Mouse (Mus musculus) CH12F3 (cell line): ENCODE data around the gene Kat8.
"Not testable (repeated sequence)": the region's sequence is repeated elsewhere in the genome, so short reads cannot be mapped to it uniquely, and the experiment has no call there.

Experiments used
- in situ Hi-C: fragments of 300-500 bp; cut with MboI; formaldehyde crosslinking; loops from 2 replicates; pipeline ENCODE4 v1.14.3; 2020; ENCODE audit warnings: low sequenced_read_pairs

Gene Kat8

GRCm38 (mm10) chr7:127912190-127912871 lies at the start of gene Kat8:
TSS of gene Kat8 (plus strand) at chr7:127912516.
- in situ Hi-C loops: no loop called here

- in situ Hi-C loops: no loop called here
Measured at GRCm38 (mm10) chr7:127866434-127866833, 45.9 kb upstream of the Kat8 start.

DNA sequence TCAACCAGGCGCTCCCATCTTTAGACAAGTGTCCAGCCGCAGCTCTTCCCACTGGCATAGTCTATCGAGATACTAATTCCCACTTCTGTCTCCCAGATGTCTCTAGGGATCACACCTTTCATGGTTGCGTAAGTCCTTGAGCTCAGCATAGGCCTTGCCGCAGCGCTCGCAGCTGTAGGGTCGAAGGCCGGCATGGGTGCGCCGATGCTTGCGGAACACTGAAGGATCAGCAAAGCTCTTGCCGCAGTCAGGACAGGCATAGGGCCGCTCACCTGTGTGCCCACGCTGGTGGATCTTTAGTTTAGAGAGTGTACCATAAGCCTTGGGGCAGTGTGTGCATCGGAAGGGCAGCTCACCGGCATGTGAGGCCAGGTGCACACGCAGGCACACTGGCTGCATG lies 44.7 kb upstream of the Kat8 start:
- in situ Hi-C loops: no loop called here

DNA sequence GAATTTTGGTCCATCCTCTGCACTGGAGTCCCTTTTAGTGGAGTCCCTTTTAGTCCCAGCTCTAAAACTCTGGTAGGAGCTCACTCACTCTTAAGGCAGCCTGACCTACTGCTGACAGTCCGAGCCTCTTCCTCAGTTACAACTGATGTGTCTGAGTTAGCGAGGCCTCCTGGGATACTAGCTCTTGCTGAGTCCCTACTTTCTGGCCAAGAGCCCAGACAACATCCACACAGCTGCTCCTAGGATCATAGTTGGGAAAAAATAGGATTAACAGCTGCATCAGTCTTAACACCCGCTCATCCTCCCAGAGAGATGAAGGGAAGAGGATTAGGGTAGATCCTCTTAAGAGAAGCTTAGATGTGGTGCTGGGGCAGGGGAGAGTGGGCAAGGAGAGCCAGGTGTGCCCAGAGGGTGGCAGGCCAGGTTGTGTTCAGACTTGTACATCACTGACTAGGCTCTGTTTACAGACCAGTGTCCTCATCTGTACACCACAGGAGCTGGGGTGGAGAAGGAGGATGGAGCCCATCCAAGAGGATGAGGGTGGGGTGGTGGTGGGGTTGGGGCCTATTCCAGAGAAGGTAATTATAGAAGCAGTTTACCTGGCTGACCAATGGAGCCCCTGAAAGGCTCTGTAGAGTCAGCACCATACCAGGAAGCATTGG lies 43.0 kb upstream of the Kat8 start:
- in situ Hi-C loops: no loop called here

- in situ Hi-C loops: no loop called here
Measured at GRCm38 (mm10) chr7:127870136-127870821, 42.0 kb upstream of the Kat8 start.

- in situ Hi-C loops: no loop called here
Measured at GRCm38 (mm10) chr7:127874812-127875626, 37.3 kb upstream of the Kat8 start.

GRCm38 (mm10) chr7:127875627-127876001 lies 36.7 kb upstream of the Kat8 start:
- in situ Hi-C loops: no loop called here

GRCm38 (mm10) chr7:127876041-127876466 lies 36.3 kb upstream of the Kat8 start, which contains the start of gene Zfp646:
TSS of gene Zfp646 (plus strand) at chr7:127876221.
- in situ Hi-C loops: no loop called here

- in situ Hi-C loops: no loop called here
Measured at GRCm38 (mm10) chr7:127876467-127877348, 35.6 kb upstream of the Kat8 start, which contains the start of gene Zfp668. TSS of gene Zfp668 (minus strand) at chr7:127876828.

GRCm38 (mm10) chr7:127879301-127879700 lies 33.0 kb upstream of the Kat8 start:
- in situ Hi-C loops: no loop called here

DNA sequence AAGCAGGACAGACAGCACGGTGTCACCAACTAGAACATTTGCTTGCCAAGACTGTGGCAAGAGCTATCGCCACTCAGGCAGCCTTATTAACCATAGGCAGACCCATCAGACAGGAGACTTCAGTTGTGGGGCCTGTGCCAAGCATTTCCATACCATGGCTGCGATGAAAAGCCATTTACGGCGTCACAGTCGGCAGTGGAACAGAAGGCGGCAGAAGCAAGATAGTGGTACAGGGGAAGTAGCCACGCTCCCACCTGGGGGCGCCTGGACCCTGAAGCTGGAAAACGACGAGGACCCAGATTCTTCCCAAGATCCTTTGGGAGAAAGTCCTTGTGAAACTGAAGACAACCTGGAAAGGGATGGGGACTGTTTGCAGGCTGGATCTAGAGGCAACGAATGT lies 31.9 kb upstream of the Kat8 start:
- in situ Hi-C loops: no loop called here

- in situ Hi-C loops: no loop called here
Measured at GRCm38 (mm10) chr7:127885951-127886350, 26.4 kb upstream of the Kat8 start.

DNA sequence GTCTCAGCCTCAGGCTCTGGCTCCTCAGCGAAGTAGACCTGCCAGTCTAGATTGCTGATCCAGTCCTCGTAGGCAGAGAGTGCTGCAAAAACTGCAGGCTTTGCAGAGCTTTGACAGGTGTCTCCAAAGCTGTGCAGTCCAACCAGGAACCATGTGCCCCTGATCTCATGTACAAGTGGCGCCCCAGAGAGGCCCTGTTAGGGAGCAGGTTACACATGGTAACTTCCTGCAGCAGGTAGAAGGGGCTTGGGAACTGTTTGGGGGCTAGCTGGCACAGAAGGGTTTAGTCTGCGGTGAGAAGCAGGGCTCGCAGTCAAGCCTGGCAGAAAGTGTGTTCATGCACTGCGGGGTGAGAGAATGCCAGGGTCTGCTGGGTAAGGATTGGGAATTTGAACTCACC lies 25.8 kb upstream of the Kat8 start:
- in situ Hi-C loops: no loop called here

DNA sequence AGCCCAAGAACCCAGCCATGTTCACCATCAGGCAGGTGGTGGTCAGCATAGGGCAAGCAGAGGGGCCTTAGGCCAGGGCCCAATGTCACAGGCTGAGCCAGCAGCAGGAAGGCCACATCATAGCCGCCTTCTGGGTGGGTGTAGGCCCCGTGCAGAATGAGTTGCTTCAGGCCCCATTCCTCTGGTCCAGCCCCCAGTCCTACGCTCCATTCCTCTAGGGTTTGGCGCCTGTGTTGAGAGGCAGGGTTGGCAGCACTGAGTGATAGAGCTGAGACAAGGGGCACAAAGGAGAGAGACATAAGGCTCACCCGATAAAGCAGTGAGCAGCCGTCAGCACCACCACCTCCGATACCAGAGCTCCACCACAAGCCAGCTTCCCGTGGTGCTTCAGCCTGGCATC lies 25.1 kb upstream of the Kat8 start:
- in situ Hi-C loops: no loop called here

GRCm38 (mm10) chr7:127887781-127888180 lies 24.5 kb upstream of the Kat8 start:
- in situ Hi-C loops: no loop called here

DNA sequence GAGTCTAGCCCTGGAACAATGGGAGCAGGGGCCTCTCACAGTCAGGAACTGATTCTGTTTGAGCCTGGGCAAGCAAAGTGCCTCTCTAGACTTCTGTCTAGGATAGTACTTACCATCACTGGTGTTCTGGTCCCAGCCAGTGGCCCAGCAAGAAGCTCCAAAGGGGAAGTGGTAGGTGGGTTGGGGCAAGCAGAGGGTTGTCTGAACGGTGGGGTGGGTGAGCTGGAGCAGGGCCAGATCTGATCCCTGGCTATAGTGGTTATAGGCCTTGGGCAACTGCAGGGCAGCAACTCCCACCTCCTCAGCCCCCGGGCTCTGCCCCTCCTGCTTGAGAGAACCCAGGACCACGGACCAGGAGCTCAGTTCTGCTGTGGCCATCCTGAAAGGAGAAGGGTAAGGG lies 23.5 kb upstream of the Kat8 start:
- in situ Hi-C loops: no loop called here

GRCm38 (mm10) chr7:127890798-127891197 lies 21.5 kb upstream of the Kat8 start, which contains the start of gene Prss53:
TSS of gene Prss53 (minus strand) at chr7:127890970.
- in situ Hi-C loops: no loop called here

GRCm38 (mm10) chr7:127894480-127894879 lies 17.8 kb upstream of the Kat8 start:
- in situ Hi-C loops: no loop called here

GRCm38 (mm10) chr7:127895442-127895841 lies 16.9 kb upstream of the Kat8 start, which contains the start of the genes Gm21974 and Vkorc1:
TSS of gene Gm21974 (minus strand) at chr7:127895454.
TSS of gene Vkorc1 (minus strand) at chr7:127895617.
- in situ Hi-C loops: no loop called here

DNA sequence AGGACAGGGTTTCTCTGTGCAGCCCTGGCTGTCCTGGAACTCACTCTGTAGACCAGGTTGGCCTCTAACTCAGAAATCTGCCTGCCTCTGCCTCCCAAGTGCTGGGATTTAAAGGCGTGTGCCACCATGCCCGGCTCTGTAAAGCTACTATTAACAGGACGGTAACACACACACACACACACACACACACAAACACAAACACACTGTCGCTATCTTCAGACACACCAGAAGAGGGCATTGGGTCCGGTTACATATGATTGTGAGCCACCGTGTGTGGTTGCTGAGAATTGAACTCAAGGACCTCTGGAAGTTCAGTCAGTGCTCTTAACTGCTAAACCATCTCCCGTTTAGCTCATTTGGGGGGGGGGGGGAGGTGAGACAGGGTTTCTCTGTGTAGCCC lies 16.4 kb upstream of the Kat8 start:
- in situ Hi-C loops: not testable (repeated sequence)
